Mouse (Mus musculus): ENCODE data around the gene Platr17. TPM values are rescaled to one million over a fixed set of nuclear protein-coding genes. Genes with fewer than 3 reads are reported as not detected.

Gene Platr17
- total and polyA plus RNA-seq, 3 experiments = not detected

GRCm38 (mm10) chr17:33948090-33948904, 43.4 kb downstream of the Platr17 start:
- Histone ChIP-seq H3K4me1 (ENCODE audit: control insufficient read depth in 1 of 2, insufficient read depth in 2 of 2) (peaks cover 4 to 21% of the 10 kb centered on the region in 2 experiments; a peak in 2 of 4 replicates), H3K4me2 (ENCODE audit: insufficient read depth, low read depth, poor library complexity, severe bottlenecking) (no peak overlapping the region), H3K27ac (ENCODE audit: insufficient read depth, low read depth) (no peak overlapping the region), H3K79me2 (replicated peaks; ENCODE audit: control insufficient read depth, extremely low read depth, insufficient read depth, poor library complexity, severe bottlenecking) (peaks cover 3% of the 10 kb centered on the region; the same call in 1 of the 2 replicates), H3K4me3 (replicated peaks in 1 of 3; ENCODE audit: low read depth in 2 of 3, low read length in 2 of 3, poor library complexity in 1 of 3) (no peak overlapping the region), H3K9ac (ENCODE audit: insufficient read depth, low read depth) (no peak overlapping the region), H3K36me3 (replicated peaks in 1 of 2; ENCODE audit: control insufficient read depth in 1 of 2, insufficient read depth in 1 of 2, low read length in 1 of 2) (peaks cover 77 to 92% of the 10 kb centered on the region in 2 experiments), H3K9me3 (replicated peaks; ENCODE audit: low read length) (no peaks in the 10 kb centered on the region), H3K27me3 (replicated peaks) (no peaks in the 10 kb centered on the region)
- no peak for DNase-seq (ENCODE audit: extremely low read depth)
- in situ Hi-C loops (cut with MboI; ENCODE audit: low pct_ligation_motif_present, low pct_unique_long_range_greater_than_20kb, low sequenced_read_pairs) (no loop called here), dilution Hi-C loops (cut with MboI; ENCODE audit: extremely low pct_ligation_motif_present, extremely low pct_unique_long_range_greater_than_20kb, low sequenced_read_pairs) (no loop called here)
- TF ChIP-seq ZC3H11A (IDR thresholded peaks at IDR 0.05; ENCODE audit: low read depth, low read length) (no peak), TBP (conservative IDR thresholded peaks at IDR 0.05; ENCODE audit: low read depth, low read length) (no peak), MYC (IDR thresholded peaks at IDR 0.05; ENCODE audit: low read depth, low read length) (no peak), POLR2AphosphoS2 (IDR thresholded peaks at IDR 0.05; ENCODE audit: low read depth, low read length) (no peak), HCFC1 (IDR thresholded peaks at IDR 0.05; ENCODE audit: low read depth, low read length) (no peak), EP300 (IDR thresholded peaks at IDR 0.05; ENCODE audit: low read length) (no peak), MXI1 (IDR thresholded peaks at IDR 0.05; ENCODE audit: low read depth, low read length) (no peak), USF2 (conservative IDR thresholded peaks at IDR 0.05; ENCODE audit: low read depth, low read length) (no peak), ZMIZ1 (IDR thresholded peaks at IDR 0.05; ENCODE audit: low read depth, low read length) (no peak), NELFE (IDR thresholded peaks at IDR 0.05; ENCODE audit: low read depth, low read length) (no peak), NRF1 (IDR thresholded peaks at IDR 0.05; ENCODE audit: low read depth, low read length) (no peak), CHD1 (IDR thresholded peaks at IDR 0.05; ENCODE audit: low read depth, low read length) (no peak)

GRCm38 (mm10) chr17:33948905-33949537, 44.1 kb downstream of the Platr17 start:
- Histone ChIP-seq H3K36me3 (replicated peaks in 1 of 2; ENCODE audit: control insufficient read depth in 1 of 2, insufficient read depth in 1 of 2, low read length in 1 of 2) (peaks cover 76 to 91% of the 10 kb centered on the region in 2 experiments), H3K27me3 (replicated peaks) (no peaks in the 10 kb centered on the region), H3K9ac (ENCODE audit: insufficient read depth, low read depth) (no peak overlapping the region), H3K4me1 (ENCODE audit: control insufficient read depth in 1 of 2, insufficient read depth in 2 of 2) (peaks cover 4 to 23% of the 10 kb centered on the region in 2 experiments; a peak in 2 of 4 replicates), H3K4me2 (ENCODE audit: insufficient read depth, low read depth, poor library complexity, severe bottlenecking) (no peak overlapping the region), H3K9me3 (replicated peaks; ENCODE audit: low read length) (no peaks in the 10 kb centered on the region), H3K4me3 (replicated peaks in 1 of 3; ENCODE audit: low read depth in 2 of 3, low read length in 2 of 3, poor library complexity in 1 of 3) (no peak overlapping the region), H3K79me2 (replicated peaks; ENCODE audit: control insufficient read depth, extremely low read depth, insufficient read depth, poor library complexity, severe bottlenecking) (peaks cover 7% of the 10 kb centered on the region), H3K27ac (ENCODE audit: insufficient read depth, low read depth) (no peak overlapping the region)
- dilution Hi-C loops (cut with MboI; ENCODE audit: extremely low pct_ligation_motif_present, extremely low pct_unique_long_range_greater_than_20kb, low sequenced_read_pairs) = no loop called here
- TF ChIP-seq BHLHE40 (IDR thresholded peaks at IDR 0.05; ENCODE audit: low read depth, low read length) = no peak
- TF ChIP-seq NRF1 (IDR thresholded peaks at IDR 0.05; ENCODE audit: low read depth, low read length) = no peak
- DNase-seq (ENCODE audit: extremely low read depth) = no peak
- in situ Hi-C loops (cut with MboI; ENCODE audit: low pct_ligation_motif_present, low pct_unique_long_range_greater_than_20kb, low sequenced_read_pairs) = no loop called here

Measured in CH12.LX (cell line).